Mouse (Mus musculus) limb, embryonic 13.5 days (tissue): ENCODE measurements around the gene Erg. TPM values are rescaled to one million over a fixed set of nuclear protein-coding genes. Genes with fewer than 3 reads are reported as not detected.

Experiments
- ATAC-seq: fragments of 200-750 bp; cut with Nextera tagmentation; 2 replicates; pipeline ENCODE4 v1.8.0; 2017; ENCODE audit warnings: low read depth, moderate number of reproducible peaks, moderate TSS enrichment; ENCODE audit not compliant: low FRiP score
- H3K27ac ChIP-seq: fragments of 300-500 bp; sonication (generic); 2 replicates; pipeline ENCODE4 v1.5.1; 2015; ENCODE audit warnings: inconsistent platforms, mild to moderate bottlenecking, moderate library complexity
- H3K27me3 ChIP-seq: fragments of 300-500 bp; sonication (generic); 2 replicates; pipeline ENCODE4 v1.6.1; 2015; ENCODE audit warnings: mild to moderate bottlenecking, inconsistent platforms
- H3K36me3 ChIP-seq: fragments of 300-500 bp; sonication (generic); 2 replicates; pipeline ENCODE4 v1.6.1; 2015; ENCODE audit warnings: inconsistent platforms, mild to moderate bottlenecking, moderate library complexity
- H3K4me1 ChIP-seq: fragments of 300-500 bp; sonication (generic); 2 replicates; pipeline ENCODE4 v1.6.1; 2015; ENCODE audit warnings: inconsistent platforms
- H3K4me2 ChIP-seq: fragments of 300-500 bp; sonication (generic); replicated peaks from 2 replicates; pipeline ENCODE4 v1.6.1; 2015; ENCODE audit warnings: inconsistent platforms, mild to moderate bottlenecking, moderate library complexity
- H3K4me3 ChIP-seq: fragments of 300-500 bp; sonication (generic); 2 replicates; pipeline ENCODE4 v1.5.1; 2015; ENCODE audit warnings: moderate library complexity, mild to moderate bottlenecking, inconsistent platforms
- H3K9ac ChIP-seq: fragments of 300-500 bp; sonication (generic); 2 replicates; pipeline ENCODE4 v1.6.1; 2015; ENCODE audit warnings: mild to moderate bottlenecking, inconsistent platforms
- H3K9me3 ChIP-seq: fragments of 300-500 bp; sonication (generic); 2 replicates; pipeline ENCODE4 v1.6.1; 2016; ENCODE audit warnings: inconsistent platforms
- WGBS: fragments of 180-500 bp; shearing (Covaris S2); methylation state at CpG from one replicate; pipeline ENCODE4 v1.1.7; 2015; 5-methylcytosine and 5-hydroxymethylcytosine counted together
- polyA plus RNA-seq: library from polyadenylated mRNA; unstranded; fragments of >200 nt; fragmentation: Nextera tagmentation; extraction: Ambion mirVana; gene quantifications from 2 replicates; pipeline ENCODE4 v1.2.1, GENCODE M21; 2015

The Erg gene
- polyA plus RNA-seq, 1 experiment from 2014 or later = 27.7 TPM

DNA sequence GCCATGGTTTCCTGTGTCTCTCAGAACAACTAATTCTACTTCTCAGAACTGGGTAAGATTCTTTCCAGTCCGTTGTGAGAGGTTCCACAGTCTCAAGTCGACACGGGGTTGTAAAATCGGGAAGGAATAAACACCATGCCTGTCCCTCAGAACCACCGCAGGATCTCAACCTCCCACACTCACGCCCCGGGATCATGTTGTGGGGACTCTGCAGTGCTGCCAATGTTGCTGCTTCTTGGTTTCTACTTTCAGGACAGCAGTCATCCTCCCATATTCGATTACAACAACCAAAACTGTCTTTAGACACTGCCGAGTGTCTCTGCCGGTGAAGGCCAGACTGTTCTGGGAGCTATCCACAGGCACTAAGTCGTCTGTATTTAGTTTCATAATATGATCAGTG, 113.6 kb downstream of the Erg start:
- Histone ChIP-seq H3K4me2 (no peak overlapping the region), H3K27ac (no peak overlapping the region; the same call in 1 of the 2 replicates), H3K4me1 (peaks cover 52% of the 10 kb centered on the region), H3K36me3 (no peaks in the 10 kb centered on the region), H3K9me3 (no peaks in the 10 kb centered on the region), H3K27me3 (no peaks in the 10 kb centered on the region), H3K4me3 (no peak overlapping the region), H3K9ac (no peak overlapping the region)
- WGBS = 65% methylated on average over 11 of the region's 11 CpGs
- no peak for ATAC-seq

DNA sequence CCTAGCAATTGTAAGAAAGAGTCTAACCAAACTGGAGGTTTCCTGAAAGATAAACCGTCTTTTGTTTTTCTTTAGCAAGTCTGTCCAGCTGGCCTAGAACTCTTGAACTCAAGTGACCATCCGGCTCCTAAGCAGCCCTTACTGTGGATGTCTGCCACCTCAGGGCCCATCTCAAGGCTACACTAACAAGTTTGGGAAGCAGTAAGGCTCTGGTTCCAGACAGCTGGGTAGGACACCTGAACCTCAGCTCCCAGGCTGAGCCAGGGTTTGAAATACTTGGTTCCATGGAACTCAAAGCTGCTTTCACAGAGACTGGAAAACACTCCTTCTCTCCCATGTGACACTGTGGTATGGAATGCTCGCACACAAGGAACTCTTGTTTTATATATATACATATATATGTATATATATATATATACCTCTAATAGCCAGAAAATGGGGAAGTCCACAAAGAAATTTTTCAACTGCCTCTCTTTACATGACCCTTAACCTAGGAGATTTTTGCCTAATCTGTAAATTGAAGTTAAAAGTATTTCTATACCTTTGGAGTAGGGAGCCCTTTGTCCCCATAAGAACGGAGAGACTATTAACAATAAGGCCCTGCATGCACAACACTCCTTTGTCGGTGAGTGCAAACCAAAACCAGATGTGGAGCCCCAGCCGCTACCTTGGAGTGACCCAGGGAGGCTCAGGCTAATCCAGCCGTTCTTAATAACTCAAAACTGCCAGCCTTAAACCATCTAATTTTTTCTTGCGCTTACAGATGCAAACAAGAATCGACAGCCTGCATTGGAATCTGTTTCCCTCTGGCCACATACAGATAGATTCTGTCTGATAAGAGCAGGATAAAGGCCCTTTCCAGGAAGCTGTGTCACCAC, 116.9 kb downstream of the Erg start:
- ATAC-seq = peak; percentile 86
- H3K9me3 ChIP-seq = no peaks in the 10 kb centered on the region
- no peaks in the 10 kb centered on the region for H3K36me3 ChIP-seq
- H3K4me2 ChIP-seq = peak overlapping the region; percentile 23
- peak overlapping the region; percentile 86 for H3K27ac ChIP-seq
- H3K27me3 ChIP-seq = no peaks in the 10 kb centered on the region
- H3K9ac ChIP-seq = no peak overlapping the region
- no peak overlapping the region for H3K4me3 ChIP-seq
- WGBS = 16% methylated on average over 9 of the region's 9 CpGs
- H3K4me1 ChIP-seq = peaks cover 49% of the 10 kb centered on the region

DNA sequence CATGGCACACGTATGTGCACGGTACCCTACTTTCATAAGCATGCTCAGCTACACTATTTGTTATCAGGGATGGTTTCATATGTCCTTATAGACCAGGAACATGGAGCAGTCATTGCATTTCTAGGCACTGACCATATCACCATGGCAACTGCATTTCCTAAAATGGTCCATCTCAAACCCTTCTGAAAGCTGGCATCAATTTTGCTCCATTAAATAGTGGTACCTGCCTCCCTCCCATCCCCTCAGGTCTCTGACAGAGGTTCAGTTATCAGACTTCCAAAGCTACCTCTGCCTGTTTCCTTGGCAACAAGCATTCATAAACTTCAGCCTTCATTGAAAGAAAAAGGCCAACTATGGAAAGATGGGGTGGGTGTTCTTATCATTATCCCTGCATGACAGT, 118.5 kb downstream of the Erg start:
- Histone ChIP-seq H3K36me3 (no peaks in the 10 kb centered on the region), H3K27ac (no peak overlapping the region), H3K4me1 (peaks cover 48% of the 10 kb centered on the region), H3K27me3 (no peaks in the 10 kb centered on the region), H3K9ac (no peak overlapping the region), H3K4me3 (no peak overlapping the region), H3K4me2 (no peak overlapping the region), H3K9me3 (no peaks in the 10 kb centered on the region)
- no peak for ATAC-seq
- WGBS = 98% methylated on average over 2 of the region's 2 CpGs

DNA sequence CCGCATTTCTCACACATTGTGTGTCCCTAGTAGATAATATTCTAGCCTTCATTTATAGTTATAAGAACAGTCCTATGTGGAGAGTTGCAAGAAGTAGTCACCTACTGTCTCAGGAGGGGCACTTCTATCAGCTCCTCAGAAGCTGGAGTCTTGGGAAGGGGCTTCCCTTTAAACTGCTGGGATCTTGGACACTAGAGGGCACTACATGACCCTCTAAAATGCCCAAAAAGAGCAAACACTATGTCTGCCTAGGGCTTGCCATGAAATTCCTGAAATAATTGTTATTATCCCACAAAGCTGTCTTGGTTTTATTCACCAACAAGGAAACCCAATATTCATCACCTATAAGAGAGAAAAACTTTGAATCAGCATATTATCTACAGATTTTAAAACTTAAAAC, 119.8 kb downstream of the Erg start:
- no peak overlapping the region for H3K4me2 ChIP-seq
- H3K27ac ChIP-seq = no peak overlapping the region
- H3K9ac ChIP-seq = no peak overlapping the region
- H3K27me3 ChIP-seq = no peaks in the 10 kb centered on the region
- 0 out of 2 replicates have a peak, but pooled peaks have one; percentile 46 for ATAC-seq
- H3K4me3 ChIP-seq = no peak overlapping the region
- 74% methylated on average over 1 of the region's 1 CpGs for WGBS
- H3K9me3 ChIP-seq = no peaks in the 10 kb centered on the region
- H3K36me3 ChIP-seq = no peaks in the 10 kb centered on the region
- peaks cover 59% of the 10 kb centered on the region for H3K4me1 ChIP-seq

DNA sequence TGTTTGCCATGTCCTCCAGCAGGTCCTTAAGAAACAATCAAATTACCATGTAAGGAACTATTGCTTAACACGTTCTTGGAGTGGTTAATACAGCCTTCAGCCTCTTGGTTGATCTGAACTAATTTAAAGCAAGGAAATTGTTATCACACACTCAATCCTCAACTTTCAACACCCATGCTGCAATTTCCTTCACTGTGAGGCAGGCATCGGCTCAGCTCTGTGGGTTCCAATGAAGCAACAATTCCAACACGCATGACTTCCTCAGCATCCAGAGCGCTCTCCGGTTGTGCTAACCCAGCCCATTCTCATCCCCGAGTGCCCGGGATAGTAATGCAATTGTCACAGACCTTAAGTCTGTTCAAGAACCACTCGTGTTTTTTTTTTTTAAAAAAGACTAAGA, 121.8 kb downstream of the Erg start:
- Histone ChIP-seq H3K9me3 (no peaks in the 10 kb centered on the region), H3K27ac (no peak overlapping the region), H3K4me1 (peaks cover 65% of the 10 kb centered on the region), H3K4me3 (no peak overlapping the region), H3K36me3 (no peaks in the 10 kb centered on the region), H3K9ac (no peak overlapping the region), H3K27me3 (no peaks in the 10 kb centered on the region), H3K4me2 (no peak overlapping the region)
- WGBS = 80% methylated on average over 8 of the region's 8 CpGs
- no peak for ATAC-seq

DNA sequence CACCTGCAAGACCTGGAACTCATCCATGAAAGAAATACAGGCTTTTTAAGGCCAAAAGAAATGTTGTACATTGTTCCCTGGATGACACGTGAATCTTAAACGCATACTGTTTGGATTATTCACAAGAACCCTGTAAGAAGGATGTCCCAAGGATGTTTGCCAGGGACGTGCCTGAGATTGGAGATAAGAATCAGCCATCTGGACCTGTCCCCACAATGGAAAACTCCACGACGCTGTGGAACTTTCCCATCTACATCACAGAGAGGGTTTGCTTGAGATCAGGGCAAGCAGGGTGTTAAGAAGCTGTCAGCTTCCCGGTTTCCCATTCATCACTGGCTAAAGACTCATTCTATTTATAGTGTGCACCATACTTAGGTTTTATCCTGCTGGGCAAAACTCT, 122.6 kb downstream of the Erg start:
- WGBS = 53% methylated on average over 6 of the region's 6 CpGs
- no peak for ATAC-seq
- Histone ChIP-seq H3K27ac (no peak overlapping the region), H3K9me3 (no peaks in the 10 kb centered on the region), H3K4me2 (no peak overlapping the region), H3K9ac (no peak overlapping the region), H3K4me1 (peaks cover 58% of the 10 kb centered on the region), H3K4me3 (no peak overlapping the region), H3K27me3 (no peaks in the 10 kb centered on the region), H3K36me3 (no peaks in the 10 kb centered on the region)

DNA sequence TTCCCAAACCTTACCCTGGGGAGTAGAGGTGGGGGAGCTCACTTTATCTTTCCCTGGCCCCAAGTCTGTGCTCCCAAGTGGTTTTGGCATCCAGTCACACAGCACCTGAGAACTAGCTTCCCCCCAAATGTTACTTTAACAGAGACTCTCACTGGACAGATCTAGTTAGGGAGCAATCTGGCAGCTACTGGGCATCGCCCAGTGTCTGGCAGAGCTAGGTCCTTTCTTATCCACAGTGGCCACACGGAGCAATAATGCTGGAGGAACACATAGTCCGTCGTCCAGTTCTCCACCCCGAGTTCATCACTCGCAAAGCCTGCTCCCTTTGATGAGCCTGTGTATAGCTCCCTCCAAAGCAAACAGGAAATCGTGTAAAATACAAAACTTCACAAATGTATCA, 124.5 kb downstream of the Erg start:
- ATAC-seq = no peak
- no peak overlapping the region for H3K27ac ChIP-seq
- WGBS = 63% methylated on average over 7 of the region's 7 CpGs
- no peak overlapping the region for H3K4me2 ChIP-seq
- no peaks in the 10 kb centered on the region for H3K27me3 ChIP-seq
- H3K36me3 ChIP-seq = no peaks in the 10 kb centered on the region
- no peak overlapping the region for H3K4me3 ChIP-seq
- peaks cover 39% of the 10 kb centered on the region for H3K4me1 ChIP-seq
- no peaks in the 10 kb centered on the region for H3K9me3 ChIP-seq
- H3K9ac ChIP-seq = no peak overlapping the region

DNA sequence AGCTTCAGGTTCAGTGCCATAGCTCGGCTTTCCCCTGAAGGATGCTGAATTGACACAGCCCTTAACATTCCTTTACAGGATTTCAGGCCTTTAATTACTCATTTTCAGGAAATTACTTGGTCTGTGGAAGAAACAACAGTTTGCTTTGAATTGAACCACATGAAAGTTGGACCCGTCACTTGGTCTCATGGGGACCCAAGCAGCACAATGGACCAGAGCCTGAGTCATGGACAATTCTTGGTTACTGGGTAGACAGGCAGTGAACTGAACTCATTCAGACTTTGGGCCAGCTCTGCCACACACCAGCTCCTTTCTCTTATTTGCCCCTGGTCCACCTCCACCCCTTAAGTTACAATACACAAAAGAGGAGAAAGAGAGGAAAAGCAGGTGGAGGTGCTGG, 126.1 kb downstream of the Erg start:
- no peak overlapping the region for H3K4me2 ChIP-seq
- no peak for ATAC-seq
- H3K9ac ChIP-seq = no peak overlapping the region
- no peak overlapping the region for H3K4me3 ChIP-seq
- H3K27ac ChIP-seq = no peak overlapping the region
- peaks cover 41% of the 10 kb centered on the region for H3K4me1 ChIP-seq
- no peaks in the 10 kb centered on the region for H3K36me3 ChIP-seq
- H3K9me3 ChIP-seq = no peaks in the 10 kb centered on the region
- 60% methylated on average over 2 of the region's 2 CpGs for WGBS
- H3K27me3 ChIP-seq = no peaks in the 10 kb centered on the region

DNA sequence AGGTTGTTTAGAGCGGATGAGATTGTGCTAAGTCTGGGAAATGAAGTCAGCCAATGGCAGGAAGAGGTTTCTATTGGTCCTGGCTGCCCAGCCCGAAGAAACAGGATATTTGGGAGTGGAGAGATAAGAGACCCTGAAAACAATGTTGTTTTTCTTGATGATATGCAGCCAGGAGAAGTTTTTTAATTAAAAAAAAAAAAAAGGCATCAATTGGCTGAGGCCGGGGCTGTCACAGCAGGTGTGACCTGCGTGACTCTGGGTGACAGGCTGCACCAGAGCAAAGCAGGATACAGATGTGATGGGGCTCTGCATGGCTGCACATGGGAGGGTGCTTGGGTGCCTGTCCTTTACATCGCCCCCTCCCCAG, 127.1 kb downstream of the Erg start:
- Histone ChIP-seq H3K4me1 (peaks cover 41% of the 10 kb centered on the region), H3K9me3 (no peaks in the 10 kb centered on the region), H3K27ac (no peak overlapping the region), H3K9ac (no peak overlapping the region), H3K27me3 (no peaks in the 10 kb centered on the region), H3K36me3 (no peaks in the 10 kb centered on the region), H3K4me3 (no peak overlapping the region), H3K4me2 (no peak overlapping the region)
- WGBS = 77% methylated on average over 5 of the region's 5 CpGs
- no peak for ATAC-seq

DNA sequence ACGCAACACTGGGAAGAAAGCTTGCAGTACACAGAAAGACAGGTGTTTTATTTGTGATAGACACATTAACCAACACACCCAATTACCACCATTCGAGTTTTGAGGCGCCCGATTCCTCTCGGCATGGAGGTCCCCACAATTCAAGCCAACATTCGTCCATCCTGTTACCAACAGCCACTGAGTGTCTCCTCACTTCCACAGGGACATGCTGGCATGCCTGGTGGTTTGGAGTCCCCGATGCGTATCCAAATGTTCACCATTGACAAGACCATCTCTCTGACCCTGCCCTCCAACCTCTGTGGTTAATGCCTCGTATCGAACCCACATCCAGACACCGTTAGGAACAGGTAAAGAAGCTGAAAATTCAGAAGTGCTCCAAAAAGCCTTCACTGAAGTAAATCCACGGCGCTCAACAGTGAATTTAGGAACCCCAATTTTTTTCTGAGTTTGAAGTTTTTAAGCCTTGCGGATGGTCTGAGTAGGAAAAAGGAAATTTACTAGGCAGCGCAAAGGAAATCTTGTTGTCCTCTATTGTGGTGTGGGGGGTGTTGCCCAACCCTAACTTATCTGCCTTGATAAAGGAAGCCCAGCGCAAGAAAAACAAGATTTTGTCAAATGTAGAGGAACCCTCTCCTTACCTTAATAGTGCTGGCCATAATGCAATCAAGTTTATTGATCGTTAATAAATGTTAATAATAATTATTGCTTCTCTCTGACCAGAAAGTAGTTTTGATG, 127.6 kb downstream of the Erg start:
- H3K4me3 ChIP-seq = peak overlapping the region; percentile 11; the same call in 1 of the 2 replicates
- H3K4me2 ChIP-seq = no peak overlapping the region
- WGBS = 87% methylated on average over 17 of the region's 17 CpGs
- peaks cover 38% of the 10 kb centered on the region for H3K4me1 ChIP-seq
- H3K27ac ChIP-seq = no peak overlapping the region
- H3K9me3 ChIP-seq = no peaks in the 10 kb centered on the region
- no peak overlapping the region for H3K9ac ChIP-seq
- no peaks in the 10 kb centered on the region for H3K27me3 ChIP-seq
- ATAC-seq = no peak
- H3K36me3 ChIP-seq = no peaks in the 10 kb centered on the region

DNA sequence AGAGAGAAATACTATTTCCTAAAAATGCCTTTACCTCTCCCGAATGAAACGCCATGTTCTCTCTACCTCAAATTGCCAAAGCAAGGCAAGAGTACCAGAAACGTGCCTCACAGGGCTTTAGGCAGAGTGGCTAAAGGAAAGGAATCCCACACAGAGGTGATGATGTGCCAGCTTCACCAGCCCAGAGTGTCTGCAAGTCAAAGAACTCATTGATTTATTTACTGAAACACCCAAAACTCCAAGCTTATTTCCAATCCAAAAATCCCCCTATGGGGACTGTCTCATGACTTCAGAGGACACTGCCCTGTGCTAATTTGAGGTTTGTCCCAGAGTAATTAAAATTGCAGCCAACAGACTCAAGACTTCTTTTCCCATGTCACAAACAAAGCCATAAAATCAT, 129.4 kb downstream of the Erg start:
- Histone ChIP-seq H3K27ac (no peak overlapping the region), H3K9ac (no peak overlapping the region), H3K4me3 (no peak overlapping the region; the same call in 1 of the 2 replicates), H3K27me3 (no peaks in the 10 kb centered on the region), H3K4me1 (peaks cover 29% of the 10 kb centered on the region), H3K36me3 (no peaks in the 10 kb centered on the region), H3K4me2 (0 out of 2 replicates have a peak overlapping the region, but pooled peaks have one; percentile 4), H3K9me3 (no peaks in the 10 kb centered on the region)
- no peak for ATAC-seq
- WGBS = 84% methylated on average over 3 of the region's 3 CpGs

DNA sequence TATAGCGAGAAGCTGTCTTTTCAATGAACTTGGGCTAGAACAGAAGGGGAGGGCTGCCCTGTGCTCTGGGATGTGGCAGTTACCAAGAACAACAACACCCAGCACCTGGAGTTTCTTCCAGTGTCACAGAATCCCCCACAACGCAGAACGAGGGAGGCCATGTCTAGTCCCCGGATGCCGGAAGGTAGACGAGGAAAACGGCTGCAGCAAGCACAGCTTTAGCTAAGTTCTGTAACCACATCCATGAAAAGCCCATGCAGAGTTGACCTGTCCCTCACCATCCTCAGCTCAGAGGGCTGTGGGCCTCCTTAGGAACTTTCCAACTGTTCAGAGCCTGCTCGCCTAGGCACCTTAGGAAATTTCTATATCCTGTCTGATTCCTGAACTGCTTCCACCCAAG, 130.5 kb downstream of the Erg start:
- H3K36me3 ChIP-seq = no peaks in the 10 kb centered on the region
- H3K27me3 ChIP-seq = no peaks in the 10 kb centered on the region
- ATAC-seq = no peak
- whole genome bisulfite sequencing = 79% methylated on average over 8 of the region's 8 CpGs
- 0 out of 2 replicates have a peak overlapping the region, but pooled peaks have one; percentile 14 for H3K4me2 ChIP-seq
- H3K9ac ChIP-seq = no peak overlapping the region
- H3K4me1 ChIP-seq = peaks cover 27% of the 10 kb centered on the region
- no peak overlapping the region; the same call in 1 of the 2 replicates for H3K27ac ChIP-seq
- no peak overlapping the region for H3K4me3 ChIP-seq
- H3K9me3 ChIP-seq = no peaks in the 10 kb centered on the region
